Mouse (Mus musculus) heart, postnatal 0 days (tissue): ENCODE data around the gene Ankrd36.

Experiments
- CTCF ChIP-seq: IDR thresholded peaks from 2 replicates; pipeline ENCODE4 v1.5.1; 2016; ENCODE audit warnings: antibody characterized with exemption, control low read depth, low read depth
- EP300 ChIP-seq: IDR thresholded peaks from 2 replicates; pipeline ENCODE4 v1.6.1; 2016; ENCODE audit warnings: antibody characterized with exemption, low read depth

- TF ChIP-seq CTCF = no peak
- no peak for TF ChIP-seq EP300
These were observed 4.3 kb downstream of the Ankrd36 start for GRCm38 (mm10) chr11:5573821-5574220.
